Mouse (Mus musculus): Measurements from ENCODE around the gene Dtd1. TPM values are rescaled to one million over a fixed set of nuclear protein-coding genes. Genes with fewer than 3 reads are reported as not detected.

Dtd1 gene
- total RNA-seq, 2 experiments from 2014 or later, result 54.8 to 55.5 TPM

DNA sequence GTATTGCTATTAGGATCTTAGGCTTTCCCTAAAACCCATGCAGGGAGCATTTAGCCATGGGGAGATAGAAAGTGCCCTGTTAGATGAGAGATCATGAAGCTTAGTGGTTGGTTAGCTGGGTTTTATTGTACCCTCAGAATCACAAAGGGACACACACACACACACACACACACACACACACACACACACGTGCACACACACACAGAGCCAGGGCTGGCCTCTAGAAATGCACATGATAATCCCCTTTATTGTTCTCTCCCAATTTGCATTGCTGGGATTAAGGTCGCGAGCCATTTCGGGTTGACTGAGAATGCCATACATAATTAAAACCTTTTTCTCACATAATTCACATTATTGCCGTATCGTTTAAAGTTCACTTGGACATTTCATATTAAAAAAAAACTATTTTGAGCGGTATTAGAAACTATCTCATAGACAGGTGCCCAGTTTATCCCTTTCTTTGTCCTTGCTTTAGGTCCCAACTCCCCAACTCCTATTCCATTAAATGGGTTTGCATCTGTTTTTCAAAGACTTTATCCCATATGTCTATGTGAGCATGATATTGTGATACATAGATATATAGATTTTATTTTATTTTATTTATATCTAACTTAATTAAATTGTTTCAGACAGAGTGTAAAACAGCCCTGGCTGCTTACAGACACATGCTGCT, 164.6 kb downstream of the Dtd1 start:
- no peak for DNase-seq (ENCODE audit: low spot score in 2 of 2)

DNA sequence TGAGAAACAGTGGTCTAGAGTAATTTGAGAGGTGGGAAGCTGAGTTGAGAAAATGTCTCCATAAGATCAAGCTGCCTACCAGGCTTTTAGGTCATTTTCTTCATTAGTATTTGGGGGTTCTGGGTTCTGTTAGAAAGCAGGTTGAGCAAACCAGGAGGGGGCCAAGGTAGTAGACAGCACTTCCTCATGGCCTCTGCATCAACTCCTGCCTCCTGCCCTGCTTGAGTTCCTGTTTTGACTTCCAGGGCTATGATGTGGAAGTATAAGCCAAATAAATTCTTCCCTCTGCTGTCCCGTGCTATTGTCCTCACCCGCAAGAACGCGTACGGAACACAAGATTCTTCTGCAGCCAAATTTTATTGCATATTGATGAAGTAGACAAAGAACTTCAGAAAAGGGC, 165.5 kb downstream of the Dtd1 start:
- no peak for DNase-seq (ENCODE audit: low spot score in 2 of 2)

DNA sequence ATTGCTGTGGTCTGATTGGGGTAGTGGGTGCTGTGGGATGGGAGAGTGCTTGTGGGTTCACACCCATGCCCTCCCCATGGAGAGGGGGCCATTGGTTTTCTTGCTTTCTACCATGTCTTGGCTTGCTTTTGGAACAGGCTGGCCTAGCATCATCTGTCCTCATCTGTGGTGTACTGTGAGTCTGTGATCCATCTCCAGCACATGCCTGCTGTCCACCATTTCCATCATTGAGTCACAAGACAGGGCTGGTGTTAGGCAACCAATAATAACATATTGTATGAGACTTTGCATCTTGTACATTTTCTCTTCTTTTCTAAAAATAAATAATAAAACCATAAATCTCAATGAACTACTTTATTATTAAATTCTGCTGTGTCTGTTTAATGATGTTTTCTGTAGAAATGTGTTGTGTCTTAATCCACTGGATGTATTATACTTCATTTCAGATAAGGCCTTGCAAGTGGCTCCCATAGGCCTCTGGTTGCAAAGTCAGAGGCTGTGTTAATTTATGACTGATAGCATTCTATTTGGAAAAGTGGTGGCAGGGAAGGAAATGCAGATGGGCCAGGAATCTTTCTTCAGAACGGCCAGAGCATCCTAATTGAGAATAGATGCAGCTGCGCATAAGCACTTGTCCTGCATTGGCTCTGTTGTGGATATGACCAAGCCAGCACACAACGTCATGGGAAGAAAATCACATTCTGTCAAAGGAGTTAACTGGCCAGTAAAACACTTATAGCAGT, 168.8 kb downstream of the Dtd1 start:
- DNase-seq (ENCODE audit: low spot score in 2 of 2), result no peak

DNA sequence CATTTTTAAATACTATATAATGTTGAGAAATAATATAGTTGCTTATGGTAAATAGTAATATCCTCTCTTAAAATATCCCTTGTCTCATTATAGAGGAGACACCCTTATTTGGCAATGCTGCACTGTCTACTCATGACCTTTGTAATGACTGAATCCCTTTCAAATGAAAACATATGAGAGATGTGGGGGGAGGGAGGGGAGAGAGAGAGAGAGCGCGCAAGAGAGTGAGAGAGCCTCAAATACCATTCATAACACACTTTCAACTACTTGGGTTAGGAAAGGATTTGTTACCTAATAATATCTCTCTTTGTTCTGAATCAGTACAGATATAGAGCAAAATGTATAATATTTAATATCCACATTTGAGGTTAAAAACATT, 169.4 kb downstream of the Dtd1 start:
- DNase-seq (ENCODE audit: low spot score in 2 of 2), result no peak

DNA sequence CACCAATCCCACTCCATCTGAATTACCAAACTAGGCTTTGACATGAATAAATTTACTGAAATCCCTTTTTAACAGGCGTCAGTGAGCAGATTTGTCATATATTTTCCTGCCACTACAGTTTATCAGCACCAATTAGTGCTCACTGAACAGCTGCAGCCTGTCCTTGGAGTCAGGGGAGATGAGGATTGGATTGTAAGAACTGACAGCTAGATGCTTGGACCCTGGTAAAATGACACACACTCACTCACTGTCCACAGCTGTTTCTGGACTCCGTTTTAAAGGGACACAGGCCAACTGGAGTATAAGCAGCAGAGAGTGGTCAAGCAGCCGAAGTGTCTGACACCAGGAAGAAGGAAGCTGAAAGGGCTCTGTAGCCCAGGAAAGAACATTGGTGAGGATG, 169.9 kb downstream of the Dtd1 start:
- no peak for DNase-seq (ENCODE audit: low spot score in 2 of 2)

DNA sequence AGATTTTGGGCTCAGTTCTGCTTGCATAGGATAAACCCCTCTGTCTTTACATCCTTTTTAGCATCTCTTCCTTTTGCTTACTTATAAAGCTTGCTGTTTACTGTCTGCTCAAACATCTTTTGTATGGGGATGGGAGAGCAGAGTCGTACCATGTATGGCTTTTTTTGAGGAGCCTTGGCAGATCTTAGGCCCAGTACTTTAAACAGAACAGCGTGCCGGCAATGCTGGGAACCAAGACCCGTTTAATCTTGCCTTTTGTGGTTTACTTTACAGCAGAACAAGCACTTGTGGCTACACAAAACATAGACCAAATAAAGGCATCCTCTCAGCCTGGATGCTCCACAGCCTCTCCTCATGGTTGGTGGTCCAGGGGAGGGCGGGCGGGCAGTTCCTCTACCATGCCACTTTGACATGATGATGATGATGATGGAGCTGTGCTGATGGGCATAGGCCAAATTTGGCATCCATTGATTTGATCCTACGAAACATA, 170.8 kb downstream of the Dtd1 start:
- no peak for DNase-seq (ENCODE audit: low spot score in 2 of 2)

DNA sequence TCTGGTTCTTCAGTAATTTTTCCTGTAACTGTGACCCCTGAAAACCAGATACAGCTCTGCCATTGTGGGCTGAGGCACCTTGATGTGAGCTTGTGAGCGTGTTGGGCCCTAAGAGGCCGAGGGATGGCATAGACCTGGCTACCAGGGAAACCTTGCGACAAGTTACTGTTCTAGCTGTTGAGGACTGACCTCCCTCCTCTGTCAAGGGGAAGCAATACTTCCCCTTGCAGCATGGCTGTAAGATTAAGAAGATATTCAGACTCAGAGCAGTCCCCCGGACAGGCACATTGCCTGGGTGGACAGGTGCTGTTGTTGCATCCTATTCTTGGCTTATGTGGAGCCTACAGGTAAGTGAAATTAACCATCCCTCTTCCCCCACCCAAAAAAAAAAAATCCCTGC, 172.1 kb downstream of the Dtd1 start:
- DNase-seq (ENCODE audit: low spot score in 2 of 2), result no peak

DNA sequence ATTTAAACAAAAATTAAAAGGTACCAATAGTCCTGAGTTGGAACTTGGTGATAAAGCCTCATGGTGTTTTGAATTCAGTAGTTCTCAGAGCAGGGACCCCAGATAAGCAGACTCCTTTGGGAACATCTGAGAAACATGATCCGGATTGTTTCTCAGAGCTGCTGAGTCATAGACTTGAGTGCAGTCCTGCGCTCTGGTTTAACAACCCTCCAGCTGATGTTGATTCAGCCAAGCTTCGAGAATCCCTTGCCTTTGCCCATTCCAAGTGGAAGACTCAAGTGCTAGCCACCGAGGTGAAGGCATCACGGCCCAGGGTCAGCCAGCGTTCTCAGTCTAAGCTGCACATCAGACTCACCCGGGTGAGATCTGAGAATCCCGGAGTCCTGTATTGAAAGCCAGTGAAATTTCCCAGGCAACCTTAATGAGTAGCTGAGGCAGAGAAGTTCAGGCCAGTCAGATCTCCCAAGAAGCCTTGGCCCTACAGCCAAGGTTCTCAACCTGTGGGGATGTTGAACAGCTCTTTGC, 175.0 kb downstream of the Dtd1 start:
- no peak for DNase-seq (ENCODE audit: low spot score in 2 of 2)

DNA sequence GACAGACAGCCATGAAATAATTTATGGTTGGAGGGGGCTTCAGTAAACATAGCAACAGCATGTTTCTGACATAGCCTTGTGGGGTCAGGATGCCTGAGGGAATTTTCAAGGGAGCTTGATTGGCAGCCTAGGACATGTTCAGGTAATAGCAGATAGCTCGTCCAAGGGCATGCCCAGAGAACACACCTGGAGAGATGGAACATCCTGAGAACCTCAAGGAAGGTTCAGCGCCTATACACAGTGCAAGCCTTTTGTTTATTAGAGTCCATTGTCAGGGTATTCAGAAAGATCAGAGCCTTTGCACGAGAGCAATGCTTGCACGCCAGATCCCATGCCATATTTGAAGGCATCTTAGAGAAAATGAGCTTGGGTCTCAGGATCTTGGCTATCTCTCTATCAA, 175.9 kb downstream of the Dtd1 start:
- no peak for DNase-seq (ENCODE audit: low spot score in 2 of 2)

DNA sequence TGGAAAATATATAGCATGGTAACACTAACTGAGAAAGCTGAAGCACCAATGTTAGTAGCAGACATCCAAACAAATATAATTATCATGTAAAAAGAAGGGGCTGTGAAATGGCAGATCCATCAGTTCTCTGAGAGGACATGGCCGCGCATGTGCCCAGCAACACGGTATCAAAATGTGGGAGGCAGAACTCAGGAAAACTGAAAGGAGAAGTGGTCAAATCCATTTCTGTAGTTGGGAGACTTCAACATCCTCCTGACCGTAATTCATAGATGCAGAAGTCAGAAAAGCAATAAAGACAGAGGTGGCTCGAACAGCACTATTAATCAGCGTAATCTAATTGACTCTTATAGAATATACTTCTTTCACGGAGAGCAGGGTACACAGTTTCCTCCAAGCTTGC, 179.6 kb downstream of the Dtd1 start:
- no peak for DNase-seq (ENCODE audit: low spot score in 2 of 2)

DNA sequence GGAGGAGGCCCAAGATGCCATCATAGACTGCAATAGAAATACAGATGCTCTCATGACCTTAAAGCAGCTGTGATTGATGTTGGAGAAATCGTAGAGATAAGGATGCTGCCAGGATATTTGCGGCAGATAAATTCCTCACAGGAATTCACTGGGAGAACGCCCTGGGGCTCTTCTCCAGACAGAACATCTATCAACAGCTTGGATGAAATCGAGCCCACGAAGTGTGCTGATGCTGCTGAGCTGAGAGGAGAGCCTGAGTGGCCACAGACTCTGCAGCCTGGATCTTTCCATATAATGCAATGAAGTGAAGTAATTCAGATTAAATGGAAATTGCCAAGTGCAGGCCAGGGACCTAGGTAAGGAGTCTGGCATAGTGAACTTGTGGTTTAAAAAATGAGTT, 181.0 kb downstream of the Dtd1 start:
- DNase-seq (ENCODE audit: low spot score in 2 of 2), result no peak

DNA sequence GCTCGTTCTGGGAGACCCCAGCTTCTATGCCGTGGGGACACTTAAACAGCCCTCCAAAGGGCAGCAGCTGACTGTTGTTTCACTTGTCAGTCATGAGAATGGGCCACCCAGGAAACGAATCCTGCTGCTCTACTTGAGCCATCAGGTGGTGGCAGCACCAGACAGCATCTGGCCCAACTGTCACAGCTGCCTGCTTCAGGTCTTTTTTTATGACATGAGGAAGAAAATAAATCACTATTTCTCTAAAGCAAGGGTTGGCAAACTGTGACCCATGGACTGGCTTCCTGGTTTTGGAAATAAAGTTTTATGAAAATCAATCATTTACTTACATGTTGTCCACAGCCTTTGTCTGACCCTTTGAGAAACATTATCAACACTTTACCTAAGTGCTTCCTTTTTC, 182.2 kb downstream of the Dtd1 start:
- DNase-seq (ENCODE audit: low spot score in 2 of 2), result no peak

DNA sequence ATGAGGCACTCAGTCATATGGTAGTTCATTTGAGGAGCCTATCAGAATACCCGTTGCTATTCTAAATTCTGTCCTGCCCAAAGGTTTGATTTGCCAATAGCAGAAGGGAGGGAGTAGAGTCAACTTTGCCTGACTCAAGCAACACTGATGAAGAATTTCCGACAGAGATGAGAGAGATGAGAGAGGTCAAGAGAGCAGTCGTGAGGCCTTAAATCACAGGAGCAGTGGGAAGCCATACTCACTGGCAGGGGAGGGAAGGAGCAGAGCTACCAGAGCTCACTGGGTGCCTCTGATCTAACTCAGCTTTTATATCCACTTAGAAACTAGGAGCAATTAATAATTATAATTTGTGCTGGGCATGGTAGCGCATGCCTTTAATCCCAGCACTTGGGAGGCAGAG, 182.8 kb downstream of the Dtd1 start:
- no peak for DNase-seq (ENCODE audit: low spot score in 2 of 2)

DNA sequence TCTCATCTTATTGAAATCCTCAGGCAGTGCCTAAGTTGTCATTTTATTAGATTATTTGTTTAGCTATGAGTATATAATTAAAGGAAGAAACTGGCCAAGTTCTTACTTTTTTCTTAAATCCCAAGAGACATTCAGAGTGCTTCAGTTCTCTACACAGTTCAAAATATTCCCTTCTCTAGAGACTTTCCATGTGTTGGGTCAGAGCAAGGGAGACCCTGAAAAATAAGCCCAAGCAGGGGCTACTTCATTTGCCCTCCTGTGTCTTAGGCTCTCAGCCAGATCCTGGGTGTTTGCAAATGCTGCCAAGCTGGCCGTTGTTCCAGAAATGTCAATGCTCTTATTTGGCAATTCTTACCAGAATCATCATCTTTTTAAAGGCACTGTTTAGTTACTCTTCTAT, 183.5 kb downstream of the Dtd1 start:
- DNase-seq (ENCODE audit: low spot score in 2 of 2), result no peak

DNA sequence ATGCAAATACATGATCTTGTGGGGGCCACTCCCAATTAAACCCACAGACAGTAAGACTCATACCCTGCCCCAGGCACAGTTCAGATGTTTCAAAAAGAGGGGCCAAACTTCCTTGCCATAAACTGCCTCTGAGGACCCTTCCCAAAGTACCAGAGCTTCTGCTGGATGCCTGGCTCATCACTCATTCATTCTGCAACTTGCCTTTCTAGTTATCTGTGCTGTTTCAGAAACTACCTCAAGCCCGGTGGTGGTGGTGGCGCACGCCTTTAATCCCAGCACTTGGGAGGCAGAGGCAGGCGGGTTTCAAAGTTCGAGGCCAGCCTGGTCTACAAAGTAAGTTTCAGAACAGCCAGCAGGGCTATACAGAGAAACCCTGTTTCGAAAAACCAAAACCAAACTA, 184.1 kb downstream of the Dtd1 start:
- no peak for DNase-seq (ENCODE audit: low spot score in 2 of 2)

DNA sequence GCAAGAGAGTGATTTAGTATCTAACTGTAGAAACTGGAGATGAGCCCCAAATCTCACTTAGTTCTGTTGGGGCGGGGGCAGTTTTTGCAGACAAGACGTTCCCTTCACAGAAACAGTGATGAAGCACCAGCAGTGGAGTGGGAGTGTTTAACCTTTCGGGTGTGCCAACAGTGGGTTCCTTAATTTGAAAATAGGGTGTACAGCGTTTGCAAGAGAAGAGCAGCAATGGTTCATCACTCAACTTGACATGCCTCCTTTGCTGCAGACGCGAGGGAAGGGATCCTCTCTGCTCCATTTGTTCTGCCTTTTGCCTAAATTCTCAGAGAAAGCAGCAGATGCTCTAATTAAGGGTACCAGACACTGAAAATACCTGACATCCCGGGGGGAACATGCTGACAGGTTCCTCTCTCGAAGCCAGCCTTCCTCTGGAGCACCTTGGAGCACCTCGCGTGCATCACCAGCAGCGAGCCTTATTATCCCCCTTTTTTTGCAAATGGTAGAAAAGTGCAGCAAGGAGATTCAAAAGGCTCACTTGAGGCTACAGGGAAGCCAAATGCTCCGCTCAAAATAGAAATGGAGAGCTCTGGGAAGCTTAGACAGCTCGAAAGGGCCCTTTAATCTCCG, 192.1 kb downstream of the Dtd1 start:
- peak; percentile 42 to 80 for DNase-seq (ENCODE audit: low spot score in 2 of 2)

DNA sequence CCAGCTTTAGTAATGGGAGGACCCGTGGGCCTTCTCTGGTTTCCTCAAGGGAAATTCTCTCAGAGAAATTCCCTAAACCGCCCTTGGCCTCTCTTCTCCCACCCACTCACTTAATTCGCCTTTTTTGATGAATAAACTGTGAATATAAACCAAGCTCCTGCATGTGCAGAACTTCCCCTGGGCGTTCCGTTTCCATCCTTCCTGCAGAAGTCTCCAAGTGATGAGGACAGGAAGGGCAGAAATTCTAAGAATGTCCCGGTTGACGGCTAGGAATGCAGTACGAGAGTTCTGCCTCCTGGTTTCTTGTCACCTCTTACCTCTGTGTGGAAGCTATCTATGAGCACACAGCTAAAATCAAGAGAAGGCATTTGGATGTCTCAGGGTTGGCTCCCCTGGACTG, 197.8 kb downstream of the Dtd1 start:
- no peak for DNase-seq (ENCODE audit: low spot score in 2 of 2)

DNA sequence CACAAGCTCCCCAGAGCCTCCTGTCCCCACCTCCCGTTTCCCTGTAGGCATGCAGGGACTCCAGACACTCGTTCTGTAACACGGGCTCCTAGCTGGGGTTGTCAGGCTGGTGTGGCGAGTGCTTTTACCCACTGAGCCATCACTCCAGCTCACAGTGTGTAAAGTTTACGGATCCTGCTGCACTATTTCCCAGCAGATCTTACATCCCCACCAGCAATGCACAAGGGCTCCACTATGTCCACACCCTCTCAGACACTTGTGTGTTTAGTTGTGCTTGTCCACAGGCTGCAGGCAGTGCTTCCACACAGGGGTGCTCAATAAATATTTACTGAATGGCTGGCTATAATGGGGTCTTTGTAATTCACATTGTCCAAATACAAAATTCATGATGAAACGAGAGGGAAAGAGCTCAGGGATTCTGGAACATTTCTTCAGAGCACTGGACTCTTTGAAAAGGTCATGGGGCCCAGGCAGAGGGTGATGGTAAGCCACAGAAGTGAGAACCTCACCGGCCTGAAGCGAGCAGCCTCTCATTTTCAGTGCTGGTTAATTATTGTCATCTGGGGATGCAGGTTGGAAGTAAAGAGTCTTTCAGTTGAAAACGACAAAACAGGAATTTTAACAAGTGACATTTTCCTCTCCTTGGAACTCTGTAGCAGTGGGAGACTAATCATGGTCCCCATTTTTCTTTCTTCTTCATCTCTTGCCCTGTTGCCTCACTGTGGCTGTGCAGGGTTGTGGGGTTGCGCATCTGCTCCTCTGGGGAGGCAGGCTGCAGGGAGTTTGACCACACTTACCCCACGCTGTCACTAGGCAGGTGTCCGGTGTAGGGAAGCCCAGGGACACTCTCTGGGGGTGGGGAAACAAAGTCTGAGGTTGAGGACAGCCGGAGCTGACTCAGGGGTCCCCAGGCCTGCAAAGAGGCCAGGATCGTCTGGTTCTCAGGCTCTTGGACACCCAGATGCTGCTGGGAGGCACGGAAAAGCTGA, 208.4 kb downstream of the Dtd1 start:
- DNase-seq (ENCODE audit: low spot score in 2 of 2), result no peak
